Mouse (Mus musculus): ENCODE results near the gene Ralgapa1.
"Not testable (repeated sequence)": the region's sequence is repeated elsewhere in the genome, so short reads cannot be mapped to it uniquely, and the experiment has no call there.

Ralgapa1 gene

GRCm38 (mm10) chr12:55800144-55800543, 20.8 kb downstream of the Ralgapa1 start:
- DNase-seq (ENCODE audit: low read depth) = no peak

- peak; percentile 83 for DNase-seq (ENCODE audit: low read depth)
Measured at GRCm38 (mm10) chr12:55798745-55799144, 22.2 kb downstream of the Ralgapa1 start.

GRCm38 (mm10) chr12:55797103-55797502, 23.9 kb downstream of the Ralgapa1 start:
- DNase-seq (ENCODE audit: low read depth) = no peak

- not testable (repeated sequence) for DNase-seq (ENCODE audit: low read depth)
Measured at GRCm38 (mm10) chr12:55794485-55794884, 26.5 kb downstream of the Ralgapa1 start.

GRCm38 (mm10) chr12:55785252-55785651, 35.7 kb downstream of the Ralgapa1 start:
- peak; percentile 79 for DNase-seq (ENCODE audit: low read depth)

- no peak for DNase-seq (ENCODE audit: low read depth)
Measured at GRCm38 (mm10) chr12:55782662-55783061, 38.3 kb downstream of the Ralgapa1 start.

GRCm38 (mm10) chr12:55778301-55778700, 42.7 kb downstream of the Ralgapa1 start:
- DNase-seq (ENCODE audit: low read depth) = peak; percentile 65

GRCm38 (mm10) chr12:55777356-55777755, 43.6 kb downstream of the Ralgapa1 start:
- peak; percentile 12 for DNase-seq (ENCODE audit: low read depth)

GRCm38 (mm10) chr12:55774316-55774715, 46.7 kb downstream of the Ralgapa1 start:
- peak; percentile 42 for DNase-seq (ENCODE audit: low read depth)

GRCm38 (mm10) chr12:55720319-55720718, 100.6 kb downstream of the Ralgapa1 start:
- peak; percentile 78 for DNase-seq (ENCODE audit: low read depth)

GRCm38 (mm10) chr12:55705881-55706280, 115.1 kb downstream of the Ralgapa1 start:
- no peak for DNase-seq (ENCODE audit: low read depth)

GRCm38 (mm10) chr12:55666699-55667098, 154.3 kb downstream of the Ralgapa1 start:
- no peak for DNase-seq (ENCODE audit: low read depth)

GRCm38 (mm10) chr12:55663194-55663593, 157.8 kb downstream of the Ralgapa1 start:
- DNase-seq (ENCODE audit: low read depth) = peak; percentile 7

- peak; percentile 5 for DNase-seq (ENCODE audit: low read depth)
Measured at GRCm38 (mm10) chr12:55648011-55648525, 172.9 kb downstream of the Ralgapa1 start.

- DNase-seq (ENCODE audit: low read depth) = peak; percentile 40
Measured at GRCm38 (mm10) chr12:55626711-55627110, 194.3 kb downstream of the Ralgapa1 start.

GRCm38 (mm10) chr12:55623254-55623653, 197.7 kb downstream of the Ralgapa1 start:
- no peak for DNase-seq (ENCODE audit: low read depth)

- DNase-seq (ENCODE audit: low read depth) = no peak
Measured at GRCm38 (mm10) chr12:55622615-55623245, 198.2 kb downstream of the Ralgapa1 start.

- DNase-seq (ENCODE audit: low read depth) = no peak
Measured at GRCm38 (mm10) chr12:55620321-55620720, 200.6 kb downstream of the Ralgapa1 start.

GRCm38 (mm10) chr12:55610812-55611211, 210.2 kb downstream of the Ralgapa1 start:
- DNase-seq (ENCODE audit: low read depth) = peak; percentile 7

GRCm38 (mm10) chr12:55607902-55608301, 213.1 kb downstream of the Ralgapa1 start:
- DNase-seq (ENCODE audit: low read depth) = no peak

GRCm38 (mm10) chr12:55604411-55604810, 216.6 kb downstream of the Ralgapa1 start:
- DNase-seq (ENCODE audit: low read depth) = no peak

GRCm38 (mm10) chr12:55600503-55600994, 220.4 kb downstream of the Ralgapa1 start:
- DNase-seq (ENCODE audit: low read depth) = no peak

- no peak for DNase-seq (ENCODE audit: low read depth)
Measured at GRCm38 (mm10) chr12:55599639-55600502, 221.1 kb downstream of the Ralgapa1 start.
